Mouse (Mus musculus) T-cell, adult 66 days (primary cell): ENCODE measurements around the gene Gm7980. TPM values are rescaled to one million over a fixed set of nuclear protein-coding genes. Genes with fewer than 3 reads are reported as not detected.

Experiments used
- total RNA-seq, 2 experiments: library from RNA; stranded (reverse); gene quantifications; 3 replicates in 1 of 2; 4 replicates in 1 of 2; pipeline ENCODE4 v1.2.4; 2023

Gene Gm7980
- total RNA-seq, result not detected

DNA sequence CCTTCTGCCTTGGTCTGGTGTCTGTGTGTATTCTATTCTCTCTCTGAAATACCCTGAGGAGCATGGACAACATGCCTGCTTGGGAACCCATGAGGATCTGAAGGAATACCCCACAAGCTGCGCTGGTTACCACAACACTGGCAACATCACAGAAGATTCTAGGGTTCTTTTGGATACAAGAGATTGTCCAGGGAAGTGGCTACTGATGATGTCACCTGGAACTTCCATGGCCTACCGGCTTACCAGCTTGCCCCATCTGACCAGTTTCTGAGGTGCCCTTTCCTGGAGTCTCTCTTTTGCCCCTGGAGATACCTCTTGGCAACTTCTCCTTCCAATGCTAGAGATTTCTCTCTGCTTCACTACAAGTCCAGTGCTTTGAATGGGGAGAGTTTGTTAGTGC is at the start of gene Gm7980:
Gm7980 (minus strand) TSS at position 101 of the 400 bp plus-strand sequence.

DNA sequence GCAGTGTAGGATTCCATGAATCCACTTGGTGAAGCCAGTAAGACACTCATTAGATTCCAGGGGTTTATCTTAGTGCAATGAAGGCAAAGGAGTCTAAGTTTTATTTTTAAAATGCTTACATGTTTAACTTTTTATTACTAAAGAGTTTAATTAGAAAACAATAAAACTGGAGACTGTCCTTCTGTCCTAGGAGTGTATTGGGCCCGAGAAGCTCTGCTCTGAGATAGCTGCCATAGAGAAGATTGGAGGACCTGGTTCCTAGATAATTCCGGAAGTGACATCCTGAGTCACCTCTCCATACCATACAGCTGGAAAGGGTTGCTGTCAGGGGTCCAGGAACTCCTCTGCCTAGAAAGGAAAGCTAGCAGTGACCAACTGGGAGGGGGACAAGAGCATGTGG is 36.6 kb upstream of the Gm7980 start, which contains the start of gene 1700024B05Rik:
1700024B05Rik (plus strand) TSS at position 301 of the 400 bp plus-strand sequence.

DNA sequence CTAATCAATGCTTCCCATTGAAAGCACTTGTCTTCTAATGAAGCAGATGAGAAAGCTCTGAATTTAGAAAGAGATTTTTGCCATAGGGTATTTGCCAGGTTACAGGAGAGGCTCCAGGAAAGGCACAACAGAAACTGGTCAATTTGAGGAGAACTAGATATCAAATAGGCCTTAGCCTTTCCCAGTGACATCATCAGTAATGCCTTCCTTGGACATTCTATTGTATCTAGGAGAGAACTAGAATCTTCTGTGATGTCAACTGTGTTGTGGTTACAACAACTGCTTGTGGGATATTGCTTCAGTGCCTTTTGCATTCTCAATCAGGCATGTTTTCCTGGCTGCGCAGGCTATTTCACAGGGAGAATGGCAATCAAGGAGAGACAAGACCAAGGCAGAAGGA is 17.6 kb upstream of the Gm7980 start, which contains the start of gene 1700049E17Rik1:
1700049E17Rik1 (plus strand) TSS at position 301 of the 400 bp plus-strand sequence.

Other genes starting within 250 kb of the Gm7980 start
- gene Gm8068, start 205.4 kb downstream of the Gm7980 start, total RNA-seq, result not detected
- not detected for gene Gm7929, start 156.7 kb downstream of the Gm7980 start, total RNA-seq
- not detected for gene Gm47189, start 134.8 kb downstream of the Gm7980 start, total RNA-seq
- gene 1700049E17Rik1, start 17.7 kb upstream of the Gm7980 start, total RNA-seq, result not detected
- gene 1700024B05Rik, start 36.7 kb upstream of the Gm7980 start, total RNA-seq, result not detected
- not detected for gene Gm6401, start 60.6 kb upstream of the Gm7980 start, total RNA-seq
- not detected for gene Gm3543, start 76.0 kb upstream of the Gm7980 start, total RNA-seq
- not detected for gene Gm7951, start 210.1 kb upstream of the Gm7980 start, total RNA-seq